Mouse (Mus musculus) liver, embryonic 14.5 days (tissue): ENCODE results near the gene Shd.

Experiments used
- CTCF ChIP-seq: IDR thresholded peaks from 2 replicates; pipeline ENCODE4 v1.5.1; 2016; ENCODE audit warnings: antibody characterized with exemption, low read depth, control low read depth
- EP300 ChIP-seq: IDR thresholded peaks from 2 replicates; pipeline ENCODE4 v1.6.1; 2016; ENCODE audit warnings: antibody characterized with exemption, low read depth

GRCm38 (mm10) chr17:55957168-55957567 is 13.1 kb upstream of the Shd start:
- TF ChIP-seq CTCF (peak; percentile 94), EP300 (no peak)
